Mouse (Mus musculus) testis, adult 2 months (tissue): Measurements from ENCODE around the gene Slc25a29. TPM values are rescaled to one million over a fixed set of nuclear protein-coding genes. Genes with fewer than 3 reads are reported as not detected.

Experiments used
- H3K27ac ChIP-seq: fragments of 200-500 bp; 2 replicates; pipeline ENCODE4 v1.5.1; 2012; ENCODE audit warnings: low read depth, low read length; ENCODE audit not compliant: control insufficient read depth, insufficient read depth
- H3K27me3 ChIP-seq: fragments of 200-500 bp; 2 replicates; pipeline ENCODE4 v1.6.1; 2012; ENCODE audit warnings: mild to moderate bottlenecking, low read length, moderate library complexity; ENCODE audit not compliant: control insufficient read depth, insufficient read depth
- H3K36me3 ChIP-seq: fragments of 200-500 bp; 2 replicates; pipeline ENCODE4 v1.6.1; 2012; ENCODE audit warnings: mild to moderate bottlenecking, low read length; ENCODE audit not compliant: control insufficient read depth, insufficient read depth
- H3K4me1 ChIP-seq: fragments of 200-500 bp; 2 replicates; pipeline ENCODE4 v1.6.1; 2012; ENCODE audit warnings: low read length; ENCODE audit not compliant: control insufficient read depth, insufficient read depth
- H3K4me3 ChIP-seq: fragments of 200-500 bp; 2 replicates; pipeline ENCODE4 v1.5.1; 2012; ENCODE audit warnings: low read depth, mild to moderate bottlenecking, low read length, moderate library complexity, mixed read lengths; ENCODE audit not compliant: control insufficient read depth
- CTCF ChIP-seq: fragments of 200-500 bp; IDR thresholded peaks from 2 replicates; pipeline ENCODE4 v1.5.1; 2012; ENCODE audit warnings: low read depth, mild to moderate bottlenecking, inconsistent platforms, low read length, moderate library complexity; ENCODE audit not compliant: control insufficient read depth, insufficient read depth, insufficient replicate concordance
- POLR2A ChIP-seq: fragments of 200-500 bp; IDR thresholded peaks from 2 replicates; pipeline ENCODE4 v1.6.1; 2012; ENCODE audit warnings: low read depth, mild to moderate bottlenecking, inconsistent platforms, low read length, moderate library complexity; ENCODE audit not compliant: control insufficient read depth
- polyA plus RNA-seq: library from polyadenylated mRNA; depleted of rRNA; stranded (reverse); fragments of >200 nt; gene quantifications from 2 replicates; pipeline ENCODE4 v1.2.3, GENCODE M21; 2012

Slc25a29 gene
- polyA plus RNA-seq, 1 experiment = 2.8 TPM

DNA sequence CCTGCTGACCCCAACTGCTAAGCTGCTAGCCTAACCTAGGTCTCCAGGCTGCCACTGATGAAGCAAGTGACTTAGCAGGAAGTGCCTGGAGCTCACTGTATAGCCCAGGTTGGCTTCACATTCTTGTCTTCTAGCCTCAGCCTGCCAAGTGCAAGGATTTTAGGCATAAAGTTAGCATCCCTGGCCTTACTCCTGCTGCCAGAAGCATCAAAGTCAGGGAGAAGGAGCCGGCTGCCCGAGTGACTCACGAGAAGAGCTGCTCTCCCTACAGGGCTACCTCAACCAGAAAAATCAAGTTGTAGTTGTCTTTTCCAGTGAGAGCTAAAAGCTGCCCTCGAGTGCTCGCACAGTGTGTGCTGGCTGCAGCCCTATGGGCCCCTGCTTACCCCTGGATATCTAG, 22.8 kb upstream of the Slc25a29 start:
- no peak for TF ChIP-seq CTCF
- no peak for TF ChIP-seq POLR2A
- Histone ChIP-seq H3K36me3 (no peaks in the 10 kb centered on the region), H3K4me1 (no peaks in the 10 kb centered on the region; the same call in 1 of the 2 replicates), H3K4me3 (no peak overlapping the region), H3K27ac (no peak overlapping the region), H3K27me3 (no peaks in the 10 kb centered on the region)

DNA sequence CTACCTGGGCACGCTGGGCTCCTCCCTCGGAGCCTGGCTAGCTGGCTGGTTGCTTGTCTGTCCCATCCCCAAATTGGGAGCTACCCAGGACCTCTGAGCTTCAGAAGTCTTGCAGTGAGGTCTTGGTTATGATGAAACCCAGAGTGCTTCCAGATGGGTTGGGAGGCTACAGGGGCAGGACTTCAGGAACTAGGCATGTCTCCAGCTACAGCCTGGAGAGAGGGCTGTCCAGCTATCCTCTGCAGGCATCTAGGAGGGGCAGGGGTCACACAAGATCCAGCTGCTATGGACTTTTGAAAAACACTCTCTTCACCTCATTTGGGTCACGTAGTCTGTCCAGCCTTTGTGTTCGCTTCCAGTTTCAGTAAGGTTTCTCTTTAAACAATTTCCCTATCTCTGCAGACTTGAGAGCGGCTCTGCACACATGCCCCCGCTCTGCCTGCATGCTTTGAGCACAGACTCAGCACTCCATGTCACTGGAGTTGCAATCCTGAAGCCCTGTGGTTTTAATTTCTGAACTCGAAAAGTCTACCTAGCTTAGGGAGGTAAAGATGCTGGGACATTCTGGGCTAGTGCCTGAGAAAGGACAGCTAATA, 22.0 kb upstream of the Slc25a29 start:
- Histone ChIP-seq H3K27ac (no peak overlapping the region), H3K4me1 (no peaks in the 10 kb centered on the region; the same call in 1 of the 2 replicates)

DNA sequence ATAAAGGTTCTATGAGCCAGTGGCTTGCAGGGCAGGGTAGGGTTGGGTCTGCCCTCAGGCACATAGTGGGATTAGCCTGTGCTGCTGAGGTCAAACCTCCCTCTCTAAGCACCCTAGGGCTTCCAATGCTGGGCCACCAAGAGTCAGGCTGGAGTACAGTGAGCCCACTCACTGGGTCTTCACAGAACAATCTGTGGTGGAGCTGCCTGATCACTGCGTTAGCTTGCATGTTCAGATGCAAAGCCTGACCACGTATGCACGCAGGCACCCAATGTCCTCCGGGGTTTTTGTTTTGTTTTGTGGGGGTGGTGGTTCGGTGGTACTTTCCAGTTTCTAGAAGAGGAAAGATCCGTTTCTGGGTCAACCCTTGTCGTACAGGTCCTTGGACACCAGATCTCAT, 21.4 kb upstream of the Slc25a29 start:
- no peak overlapping the region for H3K27ac ChIP-seq
- no peaks in the 10 kb centered on the region; the same call in 1 of the 2 replicates for H3K4me1 ChIP-seq
- H3K4me3 ChIP-seq = no peak overlapping the region

More for the DNA sequence above, 22.0 kb upstream of the Slc25a29 start:
- Histone ChIP-seq H3K4me3 (no peak overlapping the region), H3K36me3 (no peaks in the 10 kb centered on the region), H3K27me3 (no peaks in the 10 kb centered on the region)
- no peak for TF ChIP-seq POLR2A
- TF ChIP-seq CTCF = no peak

DNA sequence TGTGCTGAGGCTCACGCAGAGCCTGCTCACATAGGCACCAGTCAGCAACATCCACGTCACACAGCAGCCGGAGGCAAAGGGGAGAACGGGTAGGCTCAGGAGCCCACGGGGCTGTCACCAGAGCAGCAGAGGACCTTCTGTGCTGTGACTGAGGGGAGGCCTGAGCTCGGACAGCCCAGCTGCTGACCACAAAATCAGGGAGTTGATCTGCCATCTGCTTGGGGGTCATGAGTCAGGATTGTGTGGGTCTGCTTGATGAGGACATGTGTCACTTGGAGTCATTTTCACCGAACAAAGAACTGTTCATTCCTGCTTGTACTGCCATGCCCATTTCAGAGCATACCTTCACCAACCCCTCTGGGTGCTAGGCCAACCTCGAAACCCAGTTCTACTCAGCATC, 20.5 kb upstream of the Slc25a29 start:
- no peaks in the 10 kb centered on the region for H3K27me3 ChIP-seq
- no peak overlapping the region for H3K4me3 ChIP-seq
- H3K4me1 ChIP-seq = peaks cover 5% of the 10 kb centered on the region
- no peak overlapping the region for H3K27ac ChIP-seq
- no peaks in the 10 kb centered on the region for H3K36me3 ChIP-seq
- TF ChIP-seq CTCF = no peak
- TF ChIP-seq POLR2A = no peak

More for the DNA sequence above, 21.4 kb upstream of the Slc25a29 start:
- H3K27me3 ChIP-seq = no peaks in the 10 kb centered on the region
- no peaks in the 10 kb centered on the region for H3K36me3 ChIP-seq
- TF ChIP-seq CTCF = no peak
- no peak for TF ChIP-seq POLR2A

DNA sequence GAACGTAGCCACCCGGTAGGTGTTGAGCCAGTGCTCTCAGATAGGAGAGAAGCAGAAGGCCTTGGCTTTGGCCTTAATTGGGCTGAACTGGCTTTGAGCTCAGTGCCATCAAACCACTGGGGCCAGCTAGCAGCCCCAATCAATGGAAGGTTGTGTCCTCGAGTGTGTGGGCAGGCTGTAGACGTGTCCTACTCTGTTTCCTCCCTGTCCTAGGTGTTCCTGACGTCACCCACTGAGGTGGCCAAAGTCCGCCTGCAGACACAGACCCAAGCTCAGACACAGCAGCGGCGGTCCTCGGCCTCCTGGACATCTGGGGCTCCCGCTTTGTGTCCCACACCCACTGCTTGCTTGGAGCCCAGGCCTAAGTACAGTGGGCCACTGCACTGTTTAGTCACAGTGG, 19.4 kb upstream of the Slc25a29 start:
- Histone ChIP-seq H3K27ac (no peak overlapping the region), H3K4me3 (no peak overlapping the region), H3K27me3 (no peaks in the 10 kb centered on the region), H3K4me1 (peaks cover 5% of the 10 kb centered on the region), H3K36me3 (no peaks in the 10 kb centered on the region)
- TF ChIP-seq POLR2A (no peak), CTCF (no peak)

DNA sequence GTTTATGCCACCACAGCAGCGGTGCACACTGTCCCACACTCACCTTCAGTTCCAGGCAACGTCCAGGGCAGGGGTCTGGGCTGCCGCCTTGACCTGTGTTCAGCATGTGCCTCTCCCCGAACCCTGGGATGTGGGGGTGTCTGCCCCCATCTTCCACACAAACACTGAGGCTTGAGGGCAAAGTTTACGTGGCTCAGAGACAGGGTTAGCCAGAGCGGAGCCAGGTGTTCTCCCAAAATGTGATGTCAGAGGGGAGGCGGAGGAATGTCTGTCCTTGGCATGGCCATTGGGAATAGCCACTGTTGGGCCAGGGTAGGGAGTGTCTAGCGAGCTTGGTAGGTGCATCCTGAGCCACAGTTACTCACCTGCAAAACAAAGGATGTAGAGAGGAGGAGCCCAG, 17.1 kb upstream of the Slc25a29 start:
- Histone ChIP-seq H3K36me3 (no peaks in the 10 kb centered on the region), H3K4me1 (peaks cover 5% of the 10 kb centered on the region; the same call in 1 of the 2 replicates), H3K27ac (no peak overlapping the region), H3K27me3 (no peaks in the 10 kb centered on the region), H3K4me3 (no peak overlapping the region)
- TF ChIP-seq CTCF (no peak), POLR2A (no peak)

DNA sequence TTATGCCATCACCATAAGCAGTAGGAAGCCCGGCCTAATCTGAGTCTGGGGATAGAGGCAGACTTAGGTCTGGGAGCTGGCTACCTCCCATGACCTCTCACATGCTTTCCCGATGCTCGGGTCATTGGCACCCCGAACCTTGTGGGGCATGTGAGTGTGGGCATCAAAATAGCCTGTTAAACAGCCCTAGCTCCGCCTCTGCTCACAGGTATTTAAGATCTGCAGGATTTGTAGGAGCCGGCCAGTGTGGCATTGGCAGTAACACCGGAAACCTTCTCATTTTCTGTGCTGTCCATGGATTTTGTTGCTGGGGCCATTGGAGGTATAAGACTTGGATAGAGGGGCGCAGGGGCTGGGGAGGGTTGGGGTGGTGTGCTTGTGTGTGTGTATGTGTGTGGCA, 15.2 kb upstream of the Slc25a29 start:
- Histone ChIP-seq H3K4me1 (peaks cover 5% of the 10 kb centered on the region; the same call in 1 of the 2 replicates), H3K36me3 (no peaks in the 10 kb centered on the region), H3K4me3 (no peak overlapping the region), H3K27me3 (no peaks in the 10 kb centered on the region), H3K27ac (no peak overlapping the region)
- TF ChIP-seq CTCF (no peak), POLR2A (no peak)
